In genomic region chr10:128970740-128971250, GRCm38 (mm10) we compare ENCODE assay signal across 34 mouse cellular contexts. TPM values are rescaled to one million over a fixed set of nuclear protein-coding genes. Genes with fewer than 3 reads are reported as not detected.
A peak's percentile ranks its signal among the peaks of the same experiment; 100 is the strongest.
DNase-seq lines count a peak whose midpoint lies in the region; ATAC-seq and TF ChIP-seq lines count a peak whose summit lies in the region.
"Had no signal": no experiment of that assay in that cellular context is flagged by ENCODE, and none has a peak within 500 bp of the region (broad histone marks: within the 10 kb centered on the region; RNA-seq: fewer than 3 reads in every experiment).

No protein-coding gene starts in this region.

- no peaks in the 10 kb centered on the region for H3K9me3 ChIP-seq in liver, embryonic 12.5 days (replicated peaks)
- no peaks in the 10 kb centered on the region for H3K9me3 ChIP-seq in intestine, postnatal 0 days (ENCODE audit: control insufficient read depth)
- no peaks in the 10 kb centered on the region for H3K9me3 ChIP-seq in stomach, embryonic 16.5 days (replicated peaks; ENCODE audit: control insufficient read depth, low read length)
- H3K9me3 ChIP-seq in midbrain, embryonic 14.5 days (ENCODE audit: control insufficient read depth, low read length): no peaks in the 10 kb centered on the region
- H3K9me3 ChIP-seq: embryonic facial prominence, embryonic 10.5 days; embryonic facial prominence, embryonic 13.5 days; forebrain, embryonic 12.5 days; forebrain, embryonic 15.5 days; hindbrain, embryonic 12.5 days had no signal

- peak overlapping the region; percentile 95 for H3K27ac ChIP-seq in liver, adult 2 months (replicated peaks; ENCODE audit: insufficient read depth, low read depth, low read length)
- no peak overlapping the region for H3K27ac ChIP-seq in liver, embryonic 12.5 days
- no peak overlapping the region for H3K27ac ChIP-seq in intestine, postnatal 0 days (ENCODE audit: low read depth, low read length)
- H3K27ac ChIP-seq in stomach, embryonic 16.5 days (ENCODE audit: low read length): peak overlapping the region; percentile 46; the same call in 1 of the 2 replicates
- H3K27ac ChIP-seq in midbrain, embryonic 14.5 days (replicated peaks; ENCODE audit: low read depth, low read length): no peak overlapping the region
- H3K27ac ChIP-seq: embryonic facial prominence, embryonic 10.5 days; embryonic facial prominence, embryonic 13.5 days; forebrain, embryonic 12.5 days; forebrain, embryonic 15.5 days; hindbrain, embryonic 12.5 days had no signal

- WGBS in liver, adult 2 months: 10% methylated on average over 1 of the region's 1 CpGs
- WGBS in liver, embryonic 12.5 days (ENCODE audit: insufficient replicate concordance): 23% methylated on average over 1 of the region's 1 CpGs
- 40% methylated on average over 1 of the region's 1 CpGs for WGBS in lung, adult 2 months
- WGBS in intestine, postnatal 0 days: 33% methylated on average over 1 of the region's 1 CpGs
- WGBS in stomach, embryonic 16.5 days: 28% methylated on average over 1 of the region's 1 CpGs
- 56% methylated on average over 1 of the region's 1 CpGs for WGBS in midbrain, embryonic 14.5 days

- H3K79me2 ChIP-seq in liver, adult 2 months (ENCODE audit: control insufficient read depth, insufficient read depth, low read length): no peaks in the 10 kb centered on the region; the same call in 1 of the 2 replicates

- TF ChIP-seq CTCF in liver, adult 2 months (IDR thresholded peaks at IDR 0.05; ENCODE audit: low read depth, low read length): no peak
- no peak for TF ChIP-seq CTCF in lung, adult 2 months (IDR thresholded peaks at IDR 0.05; ENCODE audit: insufficient read depth, low read length)
- TF ChIP-seq CTCF in intestine, postnatal 0 days (IDR thresholded peaks at IDR 0.05; ENCODE audit: low read depth): no peak

- ATAC-seq in liver, embryonic 12.5 days: no peak
- peak; percentile 51; the same call in 1 of the 2 replicates for ATAC-seq in intestine, postnatal 0 days
- peak; percentile 54; the same call in 1 of the 2 replicates for ATAC-seq in stomach, embryonic 16.5 days (ENCODE audit: insufficient read depth, low FRiP score)
- ATAC-seq in midbrain, embryonic 14.5 days (ENCODE audit: low FRiP score, low TSS enrichment): no peak
- ATAC-seq: activated CD4-positive, CD25-positive, alpha-beta regulatory T cell, adult 4 months; forebrain, embryonic 15.5 days had no signal

- H3K4me1 ChIP-seq in liver, adult 2 months (ENCODE audit: control insufficient read depth, insufficient read depth, low read length): peaks cover 24% of the 10 kb centered on the region
- no peaks in the 10 kb centered on the region for H3K4me1 ChIP-seq in liver, embryonic 12.5 days
- H3K4me1 ChIP-seq in lung, adult 2 months (ENCODE audit: control insufficient read depth, insufficient read depth, low read length): peaks cover 3% of the 10 kb centered on the region; the same call in 1 of the 2 replicates
- 0 out of 2 replicates have a peak, but pooled peaks cover 3% of the 10 kb centered on the region for H3K4me1 ChIP-seq in intestine, postnatal 0 days (replicated peaks; ENCODE audit: control insufficient read depth, insufficient read depth, low read length)
- H3K4me1 ChIP-seq in stomach, embryonic 16.5 days (ENCODE audit: control insufficient read depth, insufficient read depth, low read length): peaks cover 11% of the 10 kb centered on the region
- no peaks in the 10 kb centered on the region for H3K4me1 ChIP-seq in midbrain, embryonic 14.5 days (ENCODE audit: control insufficient read depth, insufficient read depth, low read length)
- H3K4me1 ChIP-seq: embryonic facial prominence, embryonic 10.5 days; embryonic facial prominence, embryonic 13.5 days; forebrain, embryonic 12.5 days; forebrain, embryonic 15.5 days; hindbrain, embryonic 12.5 days had no signal

- H3K27me3 ChIP-seq in liver, adult 2 months (ENCODE audit: control insufficient read depth, insufficient read depth, low read length): no peaks in the 10 kb centered on the region
- H3K27me3 ChIP-seq in liver, embryonic 12.5 days (replicated peaks): peaks cover 21% of the 10 kb centered on the region
- no peaks in the 10 kb centered on the region for H3K27me3 ChIP-seq in intestine, postnatal 0 days (replicated peaks; ENCODE audit: control insufficient read depth, insufficient read depth, low read length)
- no peaks in the 10 kb centered on the region for H3K27me3 ChIP-seq in stomach, embryonic 16.5 days (ENCODE audit: control insufficient read depth, insufficient read depth, low read length)
- no peaks in the 10 kb centered on the region for H3K27me3 ChIP-seq in midbrain, embryonic 14.5 days (ENCODE audit: control insufficient read depth, insufficient read depth, low read length)
- H3K27me3 ChIP-seq: forebrain, embryonic 12.5 days; forebrain, embryonic 15.5 days; hindbrain, embryonic 12.5 days had no signal

- no peak overlapping the region for H3K4me2 ChIP-seq in liver, embryonic 12.5 days
- no peak overlapping the region for H3K4me2 ChIP-seq in intestine, postnatal 0 days (replicated peaks; ENCODE audit: low read depth)
- H3K4me2 ChIP-seq in stomach, embryonic 16.5 days (ENCODE audit: low read depth, low read length): no peak overlapping the region
- H3K4me2 ChIP-seq in midbrain, embryonic 14.5 days (ENCODE audit: low read length): no peak overlapping the region
- H3K4me2 ChIP-seq: embryonic facial prominence, embryonic 13.5 days; forebrain, embryonic 12.5 days; forebrain, embryonic 15.5 days; heart, embryonic 11.5 days; hindbrain, embryonic 12.5 days had no signal

- H3K4me3 ChIP-seq in liver, adult 2 months (ENCODE audit: insufficient read depth, low read depth, low read length): peak overlapping the region; percentile 74
- H3K4me3 ChIP-seq in liver, embryonic 12.5 days: no peak overlapping the region
- H3K4me3 ChIP-seq in lung, adult 2 months (replicated peaks; ENCODE audit: extremely low read depth, low read depth, low read length): no peak overlapping the region
- no peak overlapping the region for H3K4me3 ChIP-seq in intestine, postnatal 0 days (ENCODE audit: low read depth, low read length)
- no peak overlapping the region for H3K4me3 ChIP-seq in stomach, embryonic 16.5 days (replicated peaks; ENCODE audit: low read length)
- no peak overlapping the region for H3K4me3 ChIP-seq in midbrain, embryonic 14.5 days (replicated peaks; ENCODE audit: low read depth, low read length)
- H3K4me3 ChIP-seq: embryonic facial prominence, embryonic 10.5 days; embryonic facial prominence, embryonic 13.5 days; erythroblast, embryonic 14.5 days; forebrain, embryonic 12.5 days; forebrain, embryonic 15.5 days; hindbrain, embryonic 12.5 days had no signal

- H3K36me3 ChIP-seq in liver, adult 2 months (ENCODE audit: control insufficient read depth, insufficient read depth, low read length): peaks cover under 1% of the 10 kb centered on the region; the same call in 1 of the 2 replicates
- no peaks in the 10 kb centered on the region for H3K36me3 ChIP-seq in liver, embryonic 12.5 days
- no peaks in the 10 kb centered on the region for H3K36me3 ChIP-seq in intestine, postnatal 0 days (ENCODE audit: control insufficient read depth, insufficient read depth)
- no peaks in the 10 kb centered on the region for H3K36me3 ChIP-seq in stomach, embryonic 16.5 days (ENCODE audit: control insufficient read depth, insufficient read depth, low read length)
- H3K36me3 ChIP-seq in midbrain, embryonic 14.5 days (ENCODE audit: control insufficient read depth, insufficient read depth, low read length): no peaks in the 10 kb centered on the region
- H3K36me3 ChIP-seq: embryonic facial prominence, embryonic 10.5 days; embryonic facial prominence, embryonic 13.5 days; forebrain, embryonic 12.5 days; forebrain, embryonic 15.5 days; hindbrain, embryonic 12.5 days had no signal

- TF ChIP-seq POLR2A in liver, adult 2 months (IDR thresholded peaks at IDR 0.05; ENCODE audit: extremely low read depth, insufficient read depth, low read length): no peak
- no peak for TF ChIP-seq POLR2A in lung, adult 2 months (IDR thresholded peaks at IDR 0.05; ENCODE audit: borderline replicate concordance, extremely low read depth, low read depth, low read length)

- DNase-seq in liver, adult 2 months (ENCODE audit: extremely low read depth, low read depth, low spot score): peak; percentile 98
- peak; percentile 31 for DNase-seq in lung, postnatal 25 days (ENCODE audit: low spot score)
- no peak for DNase-seq in lung, adult 2 months
- no peak for DNase-seq in spleen, postnatal 36 days (ENCODE audit: low spot score in 2 of 2)
- DNase-seq in midbrain, embryonic 14.5 days: no peak
- DNase-seq: adrenal gland, adult 8-10 months; adrenal gland, postnatal 25 days; cerebellum, adult 11-12 months; cerebellum, adult 8-10 months; cerebellum, postnatal 10 days; cerebellum, postnatal 36 days; embryo, embryonic 11 days; gastrocnemius, postnatal 25 days had no signal

- peak overlapping the region; percentile 16; the same call in 1 of the 2 replicates for H3K9ac ChIP-seq in liver, adult 2 months (ENCODE audit: low read depth, low read length)
- no peak overlapping the region for H3K9ac ChIP-seq in liver, embryonic 12.5 days
- no peak overlapping the region for H3K9ac ChIP-seq in intestine, postnatal 0 days (ENCODE audit: low read depth, low read length)
- no peak overlapping the region for H3K9ac ChIP-seq in stomach, embryonic 16.5 days (ENCODE audit: low read length)
- H3K9ac ChIP-seq in midbrain, embryonic 14.5 days (replicated peaks; ENCODE audit: low read length): no peak overlapping the region
- H3K9ac ChIP-seq: embryonic facial prominence, embryonic 13.5 days; forebrain, embryonic 12.5 days; forebrain, embryonic 15.5 days; hindbrain, embryonic 12.5 days had no signal

RNA-seq across cellular contexts. Expression of gene Mettl7b, which starts 10.0 kb away (rescaled TPM):
- total RNA-seq in liver, adult 2 months (2014; rRNA removed): 639 and 785 TPM in 2 replicates
- 780 and 929 TPM in 2 replicates for polyA plus RNA-seq in liver, adult 2 months (2012; rRNA removed)
- polyA plus RNA-seq in liver, embryonic 12.5 days (2016; fragmentation: Nextera tagmentation; extraction: Ambion mirVana): not detected in 2 replicates
- 0.66 and 0.77 TPM in 2 replicates for polyA plus RNA-seq in lung, adult 2 months (2012; rRNA removed)
- 232 and 250 TPM in 2 replicates for polyA plus RNA-seq in intestine, postnatal 0 days (2015; fragmentation: Nextera tagmentation; extraction: Ambion mirVana)
- polyA plus RNA-seq in stomach, embryonic 16.5 days (2015; fragmentation: Nextera tagmentation; extraction: Ambion mirVana): 3.4 and 3.6 TPM in 2 replicates
- polyA plus RNA-seq in midbrain, embryonic 14.5 days (2014; fragmentation: Nextera tagmentation; extraction: Ambion mirVana): not detected in 2 replicates
- total RNA-seq: adrenal gland, postnatal 25 days; heart, adult 8-10 months; heart, postnatal 25 days; hematopoietic stem cell, adult 5-6 weeks had no signal
- polyA plus RNA-seq: activated CD4-positive, CD25-positive, alpha-beta regulatory T cell, adult 4 months; cortical plate, adult 2 months; embryonic facial prominence, embryonic 10.5 days; embryonic facial prominence, embryonic 13.5 days; erythroblast, embryonic 14.5 days; forebrain, embryonic 12.5 days; forebrain, embryonic 15.5 days; heart, embryonic 11.5 days; heart, embryonic 14.5 days; heart, postnatal 0 days; hindbrain, embryonic 12.5 days had no signal

RNA-seq across cellular contexts. Expression of gene Olfr9, which starts 18.4 kb away (rescaled TPM):
- 0.07 TPM in 1 of 2 replicates, not detected in the other for total RNA-seq in liver, adult 2 months (2014; rRNA removed)
- polyA plus RNA-seq in liver, adult 2 months (2012; rRNA removed): 0.02 TPM in 1 of 2 replicates, not detected in the other
- polyA plus RNA-seq in liver, embryonic 12.5 days (2016; fragmentation: Nextera tagmentation; extraction: Ambion mirVana): not detected in 2 replicates
- polyA plus RNA-seq in lung, adult 2 months (2012; rRNA removed): not detected in 2 replicates
- not detected in 2 replicates for polyA plus RNA-seq in intestine, postnatal 0 days (2015; fragmentation: Nextera tagmentation; extraction: Ambion mirVana)
- not detected in 2 replicates for polyA plus RNA-seq in stomach, embryonic 16.5 days (2015; fragmentation: Nextera tagmentation; extraction: Ambion mirVana)
- not detected in 2 replicates for polyA plus RNA-seq in midbrain, embryonic 14.5 days (2014; fragmentation: Nextera tagmentation; extraction: Ambion mirVana)
- total RNA-seq: adrenal gland, adult 8-10 months; adrenal gland, postnatal 25 days; ES-E14; gastrocnemius, adult 8-10 months; gastrocnemius, postnatal 25 days; heart, adult 8-10 months; heart, postnatal 25 days; hematopoietic stem cell, adult 5-6 weeks had no signal
- polyA plus RNA-seq: activated CD4-positive, CD25-positive, alpha-beta regulatory T cell, adult 4 months; brain, embryonic 14.5 days; cortical plate, adult 2 months; embryonic facial prominence, embryonic 10.5 days; embryonic facial prominence, embryonic 13.5 days; erythroblast, embryonic 14.5 days; forebrain, embryonic 12.5 days; forebrain, embryonic 15.5 days; gonadal fat pad, adult 2 months; heart, embryonic 11.5 days; heart, embryonic 14.5 days; heart, postnatal 0 days; hindbrain, embryonic 12.5 days had no signal

RNA-seq across cellular contexts. Expression of gene Itga7, which starts 37.2 kb away (rescaled TPM):
- total RNA-seq in liver, adult 2 months (2014; rRNA removed): 4.6 and 4.9 TPM in 2 replicates
- 9.5 and 11.0 TPM in 2 replicates for polyA plus RNA-seq in liver, adult 2 months (2012; rRNA removed)
- polyA plus RNA-seq in liver, embryonic 12.5 days (2016; fragmentation: Nextera tagmentation; extraction: Ambion mirVana): 0.12 and 0.17 TPM in 2 replicates
- 31.5 and 37.6 TPM in 2 replicates for polyA plus RNA-seq in lung, adult 2 months (2012; rRNA removed)
- 3.1 and 3.6 TPM in 2 replicates for polyA plus RNA-seq in intestine, postnatal 0 days (2015; fragmentation: Nextera tagmentation; extraction: Ambion mirVana)
- 7.9 and 12.4 TPM in 2 replicates for polyA plus RNA-seq in stomach, embryonic 16.5 days (2015; fragmentation: Nextera tagmentation; extraction: Ambion mirVana)
- 3.4 and 4.9 TPM in 2 replicates for polyA plus RNA-seq in midbrain, embryonic 14.5 days (2014; fragmentation: Nextera tagmentation; extraction: Ambion mirVana)
- total RNA-seq: hematopoietic stem cell, adult 5-6 weeks had no signal
- polyA plus RNA-seq: erythroblast, embryonic 14.5 days had no signal

RNA-seq across cellular contexts. Expression of gene Olfr763, which starts 39.8 kb away (rescaled TPM):
- total RNA-seq in liver, adult 2 months (2014; rRNA removed): not detected in 2 replicates
- polyA plus RNA-seq in liver, adult 2 months (2012; rRNA removed): not detected in 2 replicates
- not detected in 2 replicates for polyA plus RNA-seq in liver, embryonic 12.5 days (2016; fragmentation: Nextera tagmentation; extraction: Ambion mirVana)
- not detected in 2 replicates for polyA plus RNA-seq in lung, adult 2 months (2012; rRNA removed)
- not detected in 2 replicates for polyA plus RNA-seq in intestine, postnatal 0 days (2015; fragmentation: Nextera tagmentation; extraction: Ambion mirVana)
- not detected in 2 replicates for polyA plus RNA-seq in stomach, embryonic 16.5 days (2015; fragmentation: Nextera tagmentation; extraction: Ambion mirVana)
- polyA plus RNA-seq in midbrain, embryonic 14.5 days (2014; fragmentation: Nextera tagmentation; extraction: Ambion mirVana): not detected in 2 replicates
- total RNA-seq: adrenal gland, adult 8-10 months; adrenal gland, postnatal 25 days; ES-E14; gastrocnemius, adult 8-10 months; gastrocnemius, postnatal 25 days; heart, adult 8-10 months; heart, postnatal 25 days; hematopoietic stem cell, adult 5-6 weeks had no signal
- polyA plus RNA-seq: activated CD4-positive, CD25-positive, alpha-beta regulatory T cell, adult 4 months; brain, embryonic 14.5 days; cortical plate, adult 2 months; embryonic facial prominence, embryonic 10.5 days; embryonic facial prominence, embryonic 13.5 days; erythroblast, embryonic 14.5 days; forebrain, embryonic 12.5 days; forebrain, embryonic 15.5 days; gonadal fat pad, adult 2 months; heart, embryonic 11.5 days; heart, embryonic 14.5 days; heart, postnatal 0 days; hindbrain, embryonic 12.5 days had no signal

RNA-seq across cellular contexts. Expression of gene Bloc1s1, which starts 47.0 kb away (rescaled TPM):
- total RNA-seq in liver, adult 2 months (2014; rRNA removed): 91.1 and 106 TPM in 2 replicates
- polyA plus RNA-seq in liver, adult 2 months (2012; rRNA removed): 192 and 226 TPM in 2 replicates
- 82.5 and 83.0 TPM in 2 replicates for polyA plus RNA-seq in liver, embryonic 12.5 days (2016; fragmentation: Nextera tagmentation; extraction: Ambion mirVana)
- polyA plus RNA-seq in lung, adult 2 months (2012; rRNA removed): 171 and 192 TPM in 2 replicates
- polyA plus RNA-seq in intestine, postnatal 0 days (2015; fragmentation: Nextera tagmentation; extraction: Ambion mirVana): 248 and 257 TPM in 2 replicates
- 194 and 206 TPM in 2 replicates for polyA plus RNA-seq in stomach, embryonic 16.5 days (2015; fragmentation: Nextera tagmentation; extraction: Ambion mirVana)
- 249 and 282 TPM in 2 replicates for polyA plus RNA-seq in midbrain, embryonic 14.5 days (2014; fragmentation: Nextera tagmentation; extraction: Ambion mirVana)

Comparison
In these comparisons a context has a peak if more than half of its experiments do, and no peak if none do; other contexts are left out.
1. DNase-seq: peak in liver, adult 2 months (single experiment) and lung, postnatal 25 days (single experiment); none in lung, adult 2 months (single experiment), spleen, postnatal 36 days (0 of 2) and midbrain, embryonic 14.5 days (single experiment).
2. H3K27ac ChIP-seq: peak in liver, adult 2 months (single experiment) and stomach, embryonic 16.5 days (single experiment); none in liver, embryonic 12.5 days (single experiment), intestine, postnatal 0 days (single experiment) and midbrain, embryonic 14.5 days (single experiment).
3. RNA of gene Mettl7b, which starts 10.0 kb away (polyA plus RNA-seq): 780 to 929 TPM in liver, adult 2 months and 232 to 250 TPM in intestine, postnatal 0 days; 3.4 to 3.6 TPM in stomach, embryonic 16.5 days, 0.66 to 0.77 TPM in lung, adult 2 months, not detected in liver, embryonic 12.5 days and not detected in midbrain, embryonic 14.5 days; every median in the first group is over 10 times any median in the second.
4. ATAC-seq: peak in intestine, postnatal 0 days (single experiment) and stomach, embryonic 16.5 days (single experiment); none in liver, embryonic 12.5 days (single experiment) and midbrain, embryonic 14.5 days (single experiment).